Mouse (Mus musculus) erythroblast, embryonic 14.5 days (primary cell): ENCODE measurements around the gene Zfp777.

Experiments used
- GATA1 ChIP-seq: IDR thresholded peaks from 2 replicates; pipeline ENCODE4 v1.6.1; 2012; ENCODE audit warnings: low read length, inconsistent platforms, mixed read lengths
- TAL1 ChIP-seq: IDR thresholded peaks from 3 replicates; pipeline ENCODE4 v1.6.1; 2012; ENCODE audit warnings: low read length, inconsistent platforms, mixed read lengths

DNA sequence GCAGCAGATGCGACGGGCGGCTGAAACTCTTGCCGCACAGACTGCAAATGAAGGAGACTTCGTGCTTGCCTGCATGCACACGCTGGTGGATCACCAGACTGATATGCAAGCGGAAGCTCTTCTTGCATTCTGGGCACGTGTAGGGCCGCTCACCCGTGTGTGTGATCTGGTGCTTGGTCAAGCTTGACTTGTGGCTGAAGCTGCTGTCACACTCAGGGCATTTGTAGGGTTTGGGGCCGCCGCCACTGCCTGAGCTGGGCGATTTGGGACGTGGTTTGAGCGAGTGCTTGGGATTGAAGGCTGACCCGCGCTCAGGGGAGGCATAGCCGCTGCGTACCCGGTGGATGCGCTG lies 23.7 kb downstream of the Zfp777 start:
- TF ChIP-seq GATA1 (no peak), TAL1 (no peak)
